Mouse (Mus musculus) ovary, adult 2 months (tissue): Measurements from ENCODE around the gene Chd1. TPM values are rescaled to one million over a fixed set of nuclear protein-coding genes. Genes with fewer than 3 reads are reported as not detected.

ENCODE experiments used
- polyA plus RNA-seq: library from polyadenylated mRNA; depleted of rRNA; stranded (reverse); fragments of >200 nt; gene quantifications from 2 replicates; pipeline ENCODE4 v1.2.3, GENCODE M21; 2012; rRNA removed

Gene Chd1
- polyA plus RNA-seq = 11.2 and 12.0 TPM in 2 replicates

GRCm38 (mm10) chr17:15704475-15705300 lies at the start of gene Chd1:
Chd1 (plus strand) TSS chr17:15704967.

Other genes starting within 250 kb of the Chd1 start
- gene Psmb1, start 205.2 kb upstream of the Chd1 start, polyA plus RNA-seq = 55.2 and 74.9 TPM in 2 replicates
- 33.9 and 62.8 TPM in 2 replicates for gene Tbp, start 205.1 kb upstream of the Chd1 start, polyA plus RNA-seq
- 60.5 and 69.9 TPM in 2 replicates for gene Pdcd2, start 177.7 kb upstream of the Chd1 start, polyA plus RNA-seq
- 0.85 and 1.3 TPM in 2 replicates for gene Prdm9, start 140.6 kb upstream of the Chd1 start, polyA plus RNA-seq
- 98.2 and 145 TPM in 2 replicates for gene Rgmb, start 126.1 kb downstream of the Chd1 start, polyA plus RNA-seq